Mouse (Mus musculus) left cerebral cortex, postnatal 14 days (tissue): ENCODE measurements around the gene Nras. TPM values are rescaled to one million over a fixed set of nuclear protein-coding genes. Genes with fewer than 3 reads are reported as not detected.
A peak's percentile ranks its signal among the peaks of the same experiment; 100 is the strongest.

Experiments used
- DNase-seq, 2 experiments: peaks; one replicate each; pipeline ENCODE4 v3.0.0; 2021 to 2022; ENCODE audit warnings: low spot score in 2 of 2, mixed read lengths in 1 of 2
- intact Hi-C: fragments of 180-260 bp; cut with DNase I; formaldehyde crosslinking; loops from one replicate; pipeline ENCODE4 v1.15.1; 2025
- long read RNA-seq, 2 experiments: library from polyadenylated mRNA; stranded (forward); transcript quantifications; one replicate each; pipeline ENCODE4 v2.0.0; 2021
- total RNA-seq, 2 experiments: library from RNA; stranded (reverse); gene quantifications; 2 replicates each; pipeline ENCODE4 v1.2.3; 2021

Gene Nras
- total RNA-seq = 100 to 1,000 TPM; 114 to 125 TPM
- long read RNA-seq, experiment 1, full-length matches to known transcripts = 45 of 54 reads
- long read RNA-seq, experiment 1, partial matches to known transcripts = 2 of 54 reads
- long read RNA-seq, experiment 1, other reads (novel, unspliced or antisense) = 7 of 54 reads
- long read RNA-seq, experiment 2, full-length matches to known transcripts = 37 of 51 reads
- long read RNA-seq, experiment 2, partial matches to known transcripts = 2 of 51 reads
- long read RNA-seq, experiment 2, other reads (novel, unspliced or antisense) = 12 of 51 reads

- peak; percentile 91 to 93 for DNase-seq
- intact Hi-C loops = loop anchor here (1.0 to 10.0 kb wide), 2 partner anchors 113 to 296 kb away; partner anchors contain the start of gene Bcas2
These were observed at the start of gene Nras for GRCm38 (mm10) chr3:103058207-103059157. Nras (plus strand) TSS chr3:103058285.

- intact Hi-C loops = no loop called here
- DNase-seq = no peak
These were observed 40.7 kb upstream of the Nras start for GRCm38 (mm10) chr3:103017350-103017749.

DNA sequence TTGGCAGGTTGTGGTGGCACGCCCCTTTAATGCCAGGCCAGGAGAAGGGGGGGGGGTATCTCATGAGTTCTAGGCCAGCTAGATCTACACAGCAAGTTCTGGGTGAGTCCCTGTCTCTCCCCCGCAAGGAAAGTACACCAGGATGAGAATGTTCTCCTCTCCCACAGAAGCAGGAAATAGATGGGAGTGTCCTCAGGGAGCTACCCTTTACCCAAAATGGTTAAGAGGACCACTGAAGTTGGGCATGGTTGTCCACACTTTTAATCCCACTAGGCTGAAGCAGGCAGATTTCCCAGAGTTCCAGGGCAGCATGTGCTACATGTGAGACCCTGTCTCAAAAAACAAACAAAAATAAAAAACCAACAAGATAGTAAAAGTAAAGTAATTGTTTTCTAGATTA, 38.6 kb upstream of the Nras start:
- intact Hi-C loops = no loop called here
- no peak for DNase-seq

- intact Hi-C loops = no loop called here
- peak; percentile 98 for DNase-seq
These were observed 37.7 kb upstream of the Nras start, which contains the start of gene Csde1 for GRCm38 (mm10) chr3:103020249-103020942. Csde1 (plus strand) TSS chr3:103020426.

GRCm38 (mm10) chr3:103020943-103021638, 37.0 kb upstream of the Nras start:
- intact Hi-C loops = no loop called here
- peak; percentile 87 to 88 for DNase-seq

DNA sequence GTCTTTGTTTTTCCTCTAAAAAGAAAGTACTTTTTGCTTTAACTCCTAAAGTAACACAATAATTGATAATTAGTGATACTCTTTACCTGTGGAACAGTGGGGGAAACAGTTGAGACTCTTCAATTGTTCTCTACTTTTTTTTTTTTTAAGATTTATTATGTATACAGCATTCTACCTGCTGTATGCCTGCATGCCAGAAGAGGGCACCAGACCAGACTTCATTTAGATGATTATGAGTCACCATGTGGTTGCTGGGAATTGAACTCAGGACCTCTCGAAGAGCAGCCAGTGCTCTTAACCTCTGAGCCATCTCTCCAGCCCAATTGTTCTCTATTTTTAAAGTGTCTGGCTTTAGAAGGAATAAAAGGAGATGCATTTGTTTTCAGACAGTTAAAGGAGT, 31.9 kb upstream of the Nras start:
- DNase-seq = no peak
- intact Hi-C loops = no loop called here

GRCm38 (mm10) chr3:103040285-103040684, 17.8 kb upstream of the Nras start:
- DNase-seq = no peak
- intact Hi-C loops = loop anchor here (10.0 kb wide), 1 partner anchor 715 kb away; no protein-coding TSS in a partner anchor

GRCm38 (mm10) chr3:103040861-103041379, 17.2 kb upstream of the Nras start:
- DNase-seq = no peak
- intact Hi-C loops = loop anchor here (10.0 kb wide), 1 partner anchor 714 kb away; no protein-coding TSS in a partner anchor

DNA sequence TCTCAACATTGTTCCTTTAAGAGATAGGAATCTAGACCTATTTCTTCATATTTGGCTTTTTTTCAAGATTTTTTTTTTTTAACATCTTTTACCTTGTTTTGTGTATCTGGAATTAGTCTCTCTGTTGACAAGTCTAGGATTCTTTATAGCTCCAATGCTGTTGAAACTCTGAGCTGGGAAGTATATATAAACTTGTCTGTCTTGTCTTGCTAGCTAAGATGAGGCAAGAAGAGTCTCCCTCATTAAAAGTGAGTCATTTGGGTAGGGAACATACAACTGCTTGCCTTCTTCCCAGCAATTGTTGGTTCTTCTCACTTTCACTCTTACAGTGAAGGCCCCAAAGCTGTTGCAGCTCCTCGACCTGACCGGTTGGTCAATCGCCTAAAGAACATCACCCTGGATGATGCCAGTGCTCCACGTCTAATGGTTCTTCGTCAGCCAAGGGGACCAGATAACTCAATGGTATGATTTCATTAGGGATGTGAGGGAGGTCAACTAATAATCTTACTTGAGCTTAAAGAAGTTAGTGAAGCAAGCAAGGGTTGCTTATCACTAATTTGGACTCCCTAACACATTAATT, 2.0 kb upstream of the Nras start:
- intact Hi-C loops = loop anchor here (10.0 kb wide), 1 partner anchor 299 kb away; no protein-coding TSS in a partner anchor

DNA sequence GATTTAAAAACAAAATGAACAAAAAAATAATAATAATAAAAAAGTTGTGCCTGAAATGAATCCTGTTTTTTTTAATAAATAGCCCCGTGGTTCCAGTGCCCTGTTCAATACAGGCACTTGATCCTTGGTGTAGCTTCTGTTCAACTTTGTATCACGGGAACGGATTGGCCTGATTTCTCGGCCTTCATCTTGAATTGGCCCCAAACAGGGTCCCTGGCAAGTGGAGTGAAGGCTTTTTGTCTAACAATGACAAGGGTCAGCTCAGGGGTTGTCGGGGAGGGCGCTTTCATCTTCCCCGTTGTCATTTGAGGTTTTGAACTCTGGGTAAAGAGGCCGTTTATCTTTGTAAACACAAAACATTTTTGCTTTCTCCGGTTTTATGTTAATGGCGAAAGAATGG, 333 bp upstream of the Nras start:
- intact Hi-C loops = loop anchor here (1.0 to 10.0 kb wide), 2 partner anchors 114 to 297 kb away; partner anchors contain the start of gene Bcas2
- peak in 1 of 2 experiments; percentile 9 for DNase-seq

More for the DNA sequence above, 2.0 kb upstream of the Nras start:
- no peak for DNase-seq

GRCm38 (mm10) chr3:103066927-103067326, 8.8 kb downstream of the Nras start:
- intact Hi-C loops = no loop called here
- DNase-seq = no peak

DNA sequence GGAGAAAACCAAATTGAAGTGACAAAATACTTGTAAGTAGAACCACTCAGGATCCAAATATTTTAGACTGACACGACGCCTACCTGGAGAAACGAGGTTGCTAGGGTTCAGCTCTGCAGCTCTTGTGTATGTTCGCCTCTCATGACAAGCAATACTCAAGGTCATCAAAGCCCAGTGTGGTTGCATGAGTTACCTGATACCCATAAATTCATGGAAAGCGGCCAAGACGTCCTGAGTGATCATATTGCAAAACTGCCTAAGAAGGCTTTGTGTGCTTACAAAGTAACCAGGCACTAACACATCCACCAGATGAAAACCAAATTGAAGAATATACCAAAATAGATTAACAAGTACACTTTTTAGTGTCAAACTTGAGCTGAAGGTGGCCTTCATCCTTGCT, 10.9 kb downstream of the Nras start:
- intact Hi-C loops = no loop called here

GRCm38 (mm10) chr3:103073771-103074170, 15.7 kb downstream of the Nras start, which contains the start of gene Ampd1:
Ampd1 (plus strand) TSS chr3:103074014.
- no peak for DNase-seq

More for the DNA sequence above, 10.9 kb downstream of the Nras start:
- no peak for DNase-seq

GRCm38 (mm10) chr3:103075871-103076270, 17.8 kb downstream of the Nras start:
- no peak for DNase-seq
- intact Hi-C loops = no loop called here

More at GRCm38 (mm10) chr3:103073771-103074170, 15.7 kb downstream of the Nras start, which contains the start of gene Ampd1:
- intact Hi-C loops = no loop called here

- no peak for DNase-seq
- intact Hi-C loops = no loop called here
These were observed 18.4 kb downstream of the Nras start for GRCm38 (mm10) chr3:103076476-103076875.

GRCm38 (mm10) chr3:103079301-103079700, 21.2 kb downstream of the Nras start:
- peak; percentile 49 to 59 for DNase-seq
- intact Hi-C loops = no loop called here

DNA sequence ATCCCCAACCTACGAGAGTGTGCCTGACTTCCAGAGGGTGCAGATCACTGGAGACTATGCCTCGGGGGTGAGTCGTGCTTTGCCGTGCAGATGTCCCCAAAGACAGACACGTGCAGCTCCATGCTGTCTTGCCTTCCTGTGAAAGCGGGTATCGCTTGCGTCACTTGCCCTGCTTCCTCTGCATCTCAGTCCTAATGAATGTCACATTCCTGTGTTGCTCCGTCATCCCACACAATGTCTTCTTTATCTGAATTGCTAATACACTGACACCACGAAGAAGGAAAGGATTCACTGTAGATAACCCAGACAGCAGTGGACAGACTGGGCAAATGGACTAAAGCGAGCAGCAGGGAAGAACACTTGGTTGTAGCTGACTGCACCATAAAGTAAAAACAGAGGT, 23.0 kb downstream of the Nras start:
- intact Hi-C loops = no loop called here

DNA sequence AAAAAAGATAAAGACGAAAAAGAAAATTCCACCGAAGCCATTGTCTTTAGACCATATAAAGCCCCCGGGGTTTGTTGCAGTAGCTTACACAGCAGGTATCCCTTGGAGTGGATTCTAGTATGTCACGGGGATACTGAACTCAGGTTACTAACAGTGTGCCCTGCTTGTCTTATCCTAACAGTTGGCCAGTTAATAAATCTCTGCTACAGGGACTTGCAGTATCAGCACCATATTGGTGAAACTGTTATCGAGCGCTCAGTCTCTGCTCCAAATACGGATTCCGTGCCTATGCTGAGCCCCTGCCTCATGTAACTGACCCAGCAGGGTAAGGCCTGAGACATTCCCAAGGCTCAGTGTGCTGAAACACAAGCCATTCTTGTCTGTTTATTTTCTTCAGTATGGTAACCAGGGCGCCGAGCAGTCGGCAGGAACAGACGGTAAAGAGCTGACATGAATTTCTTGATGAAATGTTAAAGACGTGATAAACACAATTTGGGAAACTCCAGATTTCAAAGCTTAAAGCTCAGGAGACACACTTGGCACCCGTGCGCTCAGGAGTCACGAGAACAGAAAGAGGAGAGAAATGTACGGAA, 23.9 kb downstream of the Nras start:
- intact Hi-C loops = no loop called here
- peak in 1 of 2 experiments; percentile 20 for DNase-seq

More for the DNA sequence above, 23.0 kb downstream of the Nras start:
- no peak for DNase-seq
